Mouse (Mus musculus): ENCODE measurements around the gene Senp7.

DNA sequence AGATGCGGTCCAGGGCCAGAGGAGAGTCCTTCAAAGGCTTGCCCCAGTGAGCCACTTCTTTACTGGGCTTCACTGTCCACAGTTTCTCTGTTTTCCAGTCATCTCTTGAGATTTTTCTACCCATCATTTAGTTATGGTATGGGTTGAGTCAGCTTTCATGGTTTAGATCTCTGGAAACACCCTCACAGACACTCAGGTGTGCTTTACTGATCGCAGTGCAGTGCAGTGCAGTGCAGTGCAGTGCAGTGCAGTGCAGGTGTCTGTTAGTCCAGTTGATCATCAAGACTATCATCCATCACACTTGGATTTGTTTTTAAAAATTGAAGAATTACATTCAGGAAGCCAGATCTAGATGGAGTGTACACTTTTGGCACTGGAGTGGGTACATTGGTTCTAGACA lies 38.2 kb downstream of the Senp7 start:
- TF ChIP-seq CTCF (IDR thresholded peaks at IDR 0.05; ENCODE audit: borderline replicate concordance, extremely low read depth, insufficient read depth, insufficient read length) (no peak), POLR2A (IDR thresholded peaks at IDR 0.05; ENCODE audit: borderline replicate concordance, extremely low read depth, insufficient read depth, insufficient read length, poor library complexity, severe bottlenecking) (no peak)

Data from brain, embryonic 14.5 days (tissue).